Mouse (Mus musculus): Measurements from ENCODE around the gene Ddx58.

- TF ChIP-seq EP300 (IDR thresholded peaks at IDR 0.05; ENCODE audit: low read depth) (no peak), CTCF (IDR thresholded peaks at IDR 0.05; ENCODE audit: low read depth) (no peak)
Measured at GRCm38 (mm10) chr4:40183781-40184180, 55.8 kb downstream of the Ddx58 start.
